Mouse (Mus musculus) myocyte (in vitro differentiated cells): ENCODE results near the gene G2e3.

Experiments used
- CEBPB ChIP-seq: IDR thresholded peaks from 2 replicates; pipeline ENCODE4 v1.6.1; 2011; ENCODE audit warnings: mild to moderate bottlenecking, moderate library complexity; ENCODE audit not compliant: poor library complexity, insufficient read depth, severe bottlenecking
- MAX ChIP-seq: IDR thresholded peaks from one replicate; pipeline ENCODE4 v1.6.1; 2011; ENCODE audit warnings: low read depth, mild to moderate bottlenecking, control low read depth
- POLR2A ChIP-seq: IDR thresholded peaks from one replicate; pipeline ENCODE4 v1.6.1; 2011; ENCODE audit warnings: low read depth, mild to moderate bottlenecking, control low read depth, moderate library complexity; ENCODE audit not compliant: insufficient read length
- USF1 ChIP-seq: IDR thresholded peaks from one replicate; pipeline ENCODE4 v1.6.1; 2011; ENCODE audit warnings: low read depth, mild to moderate bottlenecking, control low read depth, moderate library complexity

- TF ChIP-seq USF1, result no peak
- TF ChIP-seq CEBPB, result no peak
- no peak for TF ChIP-seq MAX
- no peak for TF ChIP-seq POLR2A
These were observed 1.7 kb upstream of the G2e3 start for GRCm38 (mm10) chr12:51346121-51346520.
